Mouse (Mus musculus): ENCODE measurements at regions not wholly inside any gene's neighbourhood (a gene's known extent, or its start where the extent isn't known, plus 50 kb on each side); places are given as distances from the start of the nearest gene placed in this dataset.

DNA sequence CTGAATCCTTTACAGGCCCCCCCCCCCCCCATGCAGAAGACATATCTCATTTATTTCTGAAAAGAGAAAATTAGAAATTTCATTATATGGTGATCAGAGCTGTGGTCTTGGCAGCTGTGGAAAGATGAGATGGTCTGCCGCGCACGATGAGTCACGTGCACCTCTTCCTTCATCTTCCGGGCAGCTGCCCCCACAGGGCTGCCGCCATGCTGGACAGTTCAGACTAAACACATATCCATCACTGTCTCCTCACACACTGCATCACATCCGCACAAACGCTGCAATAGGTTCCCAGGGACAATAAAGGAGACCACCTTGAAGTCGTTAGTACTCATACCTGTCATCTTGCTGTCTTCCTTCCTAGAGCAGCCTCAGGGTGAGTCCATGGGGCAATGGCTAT lies 126.6 kb downstream of the Gm12728 start:
- no peaks in the 10 kb centered on the region for H3K36me3 ChIP-seq (ENCODE audit: control insufficient read depth in 1 of 2, insufficient read depth in 2 of 2, low read length in 2 of 2)
- H3K27ac ChIP-seq (ENCODE audit: control insufficient read depth, low read depth, low read length), result no peak overlapping the region
- no peak overlapping the region for H3K4me3 ChIP-seq (ENCODE audit: control insufficient read depth in 1 of 2, insufficient read depth in 1 of 2, low read depth in 2 of 2, low read length in 2 of 2)
- no peaks in the 10 kb centered on the region for H3K4me1 ChIP-seq (ENCODE audit: control insufficient read depth in 1 of 2, insufficient read depth in 2 of 2, low read length in 2 of 2)
- no peak for DNase-seq (ENCODE audit: low read depth, low spot score)
- H3K9me3 ChIP-seq (replicated peaks; ENCODE audit: insufficient read depth, low read length), result no peaks in the 10 kb centered on the region
- no peaks in the 10 kb centered on the region for H3K79me2 ChIP-seq (ENCODE audit: control insufficient read depth, insufficient read depth, low read length, poor library complexity)
- H3K9ac ChIP-seq (ENCODE audit: control insufficient read depth, low read depth, low read length, poor library complexity, severe bottlenecking), result no peak overlapping the region
- TF ChIP-seq RCOR1 (IDR thresholded peaks at IDR 0.05; ENCODE audit: low read depth, low read length), result no peak
- no peak for TF ChIP-seq USF2 (IDR thresholded peaks at IDR 0.05; ENCODE audit: borderline replicate concordance in 1 of 2, insufficient read depth in 1 of 2, low read depth in 1 of 2, low read length in 2 of 2)
- TF ChIP-seq UBTF (IDR thresholded peaks at IDR 0.05; ENCODE audit: borderline replicate concordance, insufficient read depth, low read depth, low read length), result no peak
- no peak for TF ChIP-seq RAD21 (IDR thresholded peaks at IDR 0.05; ENCODE audit: low read depth, low read length)
- no peak for TF ChIP-seq GABPA (IDR thresholded peaks at IDR 0.05; ENCODE audit: low read depth, low read length)
- TF ChIP-seq CTCF (IDR thresholded peaks at IDR 0.05 in 2 of 3, conservative IDR thresholded peaks at IDR 0.05 in 1 of 3; ENCODE audit: control insufficient read depth in 1 of 3, insufficient read depth in 1 of 3, low read depth in 2 of 3, low read length in 3 of 3, poor library complexity in 1 of 3, severe bottlenecking in 1 of 3), result no peak
- no peak for TF ChIP-seq CHD2 (IDR thresholded peaks at IDR 0.05; ENCODE audit: low read length)
- no peak for TF ChIP-seq USF1 (IDR thresholded peaks at IDR 0.05; ENCODE audit: low read depth, low read length)
- TF ChIP-seq MAFK (IDR thresholded peaks at IDR 0.05; ENCODE audit: borderline replicate concordance, low read depth, low read length), result no peak
- TF ChIP-seq HCFC1 (IDR thresholded peaks at IDR 0.05; ENCODE audit: low read depth, low read length), result no peak
- no peaks in the 10 kb centered on the region for H3K27me3 ChIP-seq (ENCODE audit: control insufficient read depth in 1 of 2, insufficient read depth in 2 of 2, low read length in 2 of 2)

GRCm38 (mm10) chr4:105924781-105925382 lies 135.2 kb downstream of the Gm12728 start:
- H3K79me2 ChIP-seq (ENCODE audit: control insufficient read depth, insufficient read depth, low read length, poor library complexity), result no peaks in the 10 kb centered on the region
- no peak overlapping the region for H3K9ac ChIP-seq (ENCODE audit: control insufficient read depth, low read depth, low read length, poor library complexity, severe bottlenecking)
- no peaks in the 10 kb centered on the region for H3K36me3 ChIP-seq (ENCODE audit: control insufficient read depth in 1 of 2, insufficient read depth in 2 of 2, low read length in 2 of 2)
- no peak overlapping the region for H3K27ac ChIP-seq (ENCODE audit: control insufficient read depth, low read depth, low read length)
- TF ChIP-seq BHLHE40 (IDR thresholded peaks at IDR 0.05; ENCODE audit: borderline replicate concordance, low read depth, low read length) (no peak), EP300 (IDR thresholded peaks at IDR 0.05; ENCODE audit: low read depth in 1 of 2, low read length in 2 of 2) (no peak), GABPA (IDR thresholded peaks at IDR 0.05; ENCODE audit: low read depth, low read length) (no peak), CHD1 (IDR thresholded peaks at IDR 0.05; ENCODE audit: low read depth, low read length) (no peak), POLR2AphosphoS2 (IDR thresholded peaks at IDR 0.05; ENCODE audit: low read length) (no peak), TCF12 (IDR thresholded peaks at IDR 0.05; ENCODE audit: low read depth, low read length) (no peak), USF2 (IDR thresholded peaks at IDR 0.05; ENCODE audit: borderline replicate concordance in 1 of 2, insufficient read depth in 1 of 2, low read depth in 1 of 2, low read length in 2 of 2) (no peak), ZNF384 (IDR thresholded peaks at IDR 0.05; ENCODE audit: low read depth, low read length) (no peak), E2F4 (IDR thresholded peaks at IDR 0.05; ENCODE audit: borderline replicate concordance, low read depth, low read length) (no peak), MAZ (IDR thresholded peaks at IDR 0.05; ENCODE audit: low read depth, low read length) (no peak), ETS1 (IDR thresholded peaks at IDR 0.05; ENCODE audit: low read depth, low read length) (no peak), NELFE (IDR thresholded peaks at IDR 0.05; ENCODE audit: low read depth, low read length) (no peak), NRF1 (IDR thresholded peaks at IDR 0.05; ENCODE audit: insufficient read depth, low read depth, low read length, poor library complexity, severe bottlenecking) (no peak), ZMIZ1 (IDR thresholded peaks at IDR 0.05; ENCODE audit: low read depth, low read length) (no peak), UBTF (IDR thresholded peaks at IDR 0.05; ENCODE audit: borderline replicate concordance, insufficient read depth, low read depth, low read length) (no peak)
- no peaks in the 10 kb centered on the region for H3K9me3 ChIP-seq (replicated peaks; ENCODE audit: insufficient read depth, low read length)
- no peak for DNase-seq (ENCODE audit: low read depth, low spot score)
- no peak overlapping the region for H3K4me3 ChIP-seq (ENCODE audit: control insufficient read depth in 1 of 2, insufficient read depth in 1 of 2, low read depth in 2 of 2, low read length in 2 of 2)
- no peaks in the 10 kb centered on the region for H3K27me3 ChIP-seq (ENCODE audit: control insufficient read depth in 1 of 2, insufficient read depth in 2 of 2, low read length in 2 of 2)
- no peaks in the 10 kb centered on the region for H3K4me1 ChIP-seq (ENCODE audit: control insufficient read depth in 1 of 2, insufficient read depth in 2 of 2, low read length in 2 of 2)
